Comparison of ENCODE assay signal across 27 mouse cellular contexts in genomic region chr2:78050542-78050941, GRCm38 (mm10).
DNase-seq lines count a peak whose midpoint lies in the region; ATAC-seq and TF ChIP-seq lines count a peak whose summit lies in the region.
"Had no signal": no experiment of that assay in that cellular context is flagged by ENCODE, and none has a peak within 500 bp of the region (broad histone marks: within the 10 kb centered on the region; RNA-seq: fewer than 3 reads in every experiment).

No protein-coding gene starts in this region.

- H3K27me3 ChIP-seq in lung, postnatal 0 days (replicated peaks; ENCODE audit: insufficient read depth, low read length) = no peaks in the 10 kb centered on the region
- H3K27me3 ChIP-seq: forebrain, embryonic 12.5 days; forebrain, embryonic 15.5 days; heart, embryonic 13.5 days had no signal

- no peak overlapping the region for H3K4me3 ChIP-seq in lung, postnatal 0 days (ENCODE audit: low read depth, low read length)
- H3K4me3 ChIP-seq: embryonic facial prominence, embryonic 10.5 days; embryonic facial prominence, embryonic 13.5 days; erythroblast, embryonic 14.5 days; forebrain, embryonic 12.5 days; forebrain, embryonic 15.5 days; heart, embryonic 13.5 days had no signal

- WGBS in lung, postnatal 0 days = 39% methylated on average over 7 of the region's 7 CpGs

- ATAC-seq in lung, postnatal 0 days = peak; percentile 32; the same call in 1 of the 2 replicates
- ATAC-seq in granulocyte monocyte progenitor cell, adult 5-6 weeks (replicated peaks; ENCODE audit: poor library complexity, severe bottlenecking) = peak; percentile 42
- peak; percentile 53 for ATAC-seq in megakaryocyte, adult 5-6 weeks (ENCODE audit: poor library complexity, severe bottlenecking)
- ATAC-seq: CD4-positive, CD25-positive, alpha-beta regulatory T cell, adult 4 months; forebrain, embryonic 15.5 days; hindbrain, postnatal 0 days had no signal

- H3K36me3 ChIP-seq in lung, postnatal 0 days (ENCODE audit: insufficient read depth, low read length) = no peaks in the 10 kb centered on the region
- H3K36me3 ChIP-seq: embryonic facial prominence, embryonic 10.5 days; embryonic facial prominence, embryonic 13.5 days; forebrain, embryonic 12.5 days; forebrain, embryonic 15.5 days; heart, embryonic 13.5 days had no signal

- no peak for TF ChIP-seq EP300 in lung, postnatal 0 days (IDR thresholded peaks at IDR 0.05)

- no peak overlapping the region for H3K4me2 ChIP-seq in lung, postnatal 0 days (replicated peaks; ENCODE audit: low read depth, low read length)
- H3K4me2 ChIP-seq: embryonic facial prominence, embryonic 13.5 days; forebrain, embryonic 12.5 days; forebrain, embryonic 15.5 days; heart, embryonic 13.5 days; hindbrain, embryonic 14.5 days had no signal

- no peak for TF ChIP-seq CTCF in lung, postnatal 0 days (IDR thresholded peaks at IDR 0.05)

- peaks cover 7% of the 10 kb centered on the region for H3K4me1 ChIP-seq in lung, postnatal 0 days (ENCODE audit: insufficient read depth, low read depth, low read length)

- H3K27ac ChIP-seq in lung, postnatal 0 days (ENCODE audit: low read length) = no peak overlapping the region
- H3K27ac ChIP-seq: embryonic facial prominence, embryonic 10.5 days; embryonic facial prominence, embryonic 13.5 days; forebrain, embryonic 12.5 days; forebrain, embryonic 15.5 days; heart, embryonic 13.5 days; hindbrain, embryonic 14.5 days; hindbrain, postnatal 0 days had no signal

- H3K9me3 ChIP-seq in lung, postnatal 0 days (ENCODE audit: low read length) = no peaks in the 10 kb centered on the region
- H3K9me3 ChIP-seq: embryonic facial prominence, embryonic 10.5 days; embryonic facial prominence, embryonic 13.5 days; forebrain, embryonic 12.5 days; forebrain, embryonic 15.5 days; heart, embryonic 13.5 days had no signal

- DNase-seq in lung, postnatal 0 days (ENCODE audit: low spot score) = peak; percentile 61
- no peak for DNase-seq in lung, postnatal 36 days
- no peak for DNase-seq in gastrocnemius, adult 18-20 months (ENCODE audit: low spot score)
- DNase-seq in heart, adult 9 months (ENCODE audit: low spot score in 2 of 2) = no peak
- DNase-seq: adrenal gland, adult 2 months; adrenal gland, postnatal 14 days; cerebellum, adult 11-12 months; cerebellum, adult 8-10 months; cerebellum, postnatal 10 days; cerebellum, postnatal 36 days; embryo, embryonic 11 days; gastrocnemius, postnatal 10 days; gastrocnemius, postnatal 36 days; heart, adult 11 months; heart, postnatal 14 days; heart, postnatal 4 days had no signal

- no peak overlapping the region for H3K9ac ChIP-seq in lung, postnatal 0 days (replicated peaks; ENCODE audit: low read depth)
- H3K9ac ChIP-seq: embryonic facial prominence, embryonic 13.5 days; forebrain, embryonic 12.5 days; forebrain, embryonic 15.5 days; heart, embryonic 13.5 days; hindbrain, embryonic 14.5 days had no signal
